Mouse (Mus musculus) heart, embryonic 14.5 days (tissue): ENCODE data around the gene Olfr1012. TPM values are rescaled to one million over a fixed set of nuclear protein-coding genes. Genes with fewer than 3 reads are reported as not detected.
"Not testable (repeated sequence)": the region's sequence is repeated elsewhere in the genome, so short reads cannot be mapped to it uniquely, and the experiment has no call there.

ENCODE experiments used
- ATAC-seq: fragments of 200-750 bp; cut with Nextera tagmentation; 2 replicates; pipeline ENCODE4 v1.8.0; 2017; ENCODE audit warnings: low read depth, moderate TSS enrichment; ENCODE audit not compliant: insufficient number of reproducible peaks, insufficient read depth, low FRiP score
- H3K27ac ChIP-seq, 2 experiments: fragments of 200-500 bp in 1 of 2; fragments of 300-500 bp in 1 of 2; sonication (generic) in 1 of 2; replicated peaks in 1 of 2; 2 replicates each; pipeline ENCODE4 v1.5.1; 2012 to 2014; ENCODE audit warnings: low read depth in 2 of 2, low read length in 2 of 2, control low read depth in 1 of 2, mild to moderate bottlenecking in 1 of 2, mixed read lengths in 1 of 2; ENCODE audit not compliant: control insufficient read depth in 1 of 2, insufficient read depth in 1 of 2
- H3K27me3 ChIP-seq: fragments of 300-500 bp; sonication (generic); 2 replicates; pipeline ENCODE4 v1.6.1; 2014; ENCODE audit warnings: mild to moderate bottlenecking, low read length, control low read depth; ENCODE audit not compliant: control insufficient read depth, insufficient read depth
- H3K36me3 ChIP-seq: fragments of 300-500 bp; sonication (generic); 2 replicates; pipeline ENCODE4 v1.6.1; 2014; ENCODE audit warnings: mild to moderate bottlenecking, control low read depth, low read length, mixed read lengths; ENCODE audit not compliant: control insufficient read depth, insufficient read depth
- H3K4me1 ChIP-seq, 2 experiments: fragments of 200-500 bp in 1 of 2; fragments of 300-500 bp in 1 of 2; sonication (generic) in 1 of 2; 2 replicates each; pipeline ENCODE4 v1.6.1; 2012 to 2014; ENCODE audit warnings: low read length in 2 of 2, control low read depth in 1 of 2, mixed read lengths in 1 of 2; ENCODE audit not compliant: control insufficient read depth in 2 of 2, insufficient read depth in 2 of 2
- H3K4me2 ChIP-seq: fragments of 300-500 bp; sonication (generic); 2 replicates; pipeline ENCODE4 v1.6.1; 2014; ENCODE audit warnings: mild to moderate bottlenecking, low read length
- H3K4me3 ChIP-seq, 2 experiments: fragments of 200-500 bp in 1 of 2; fragments of 300-500 bp in 1 of 2; sonication (generic) in 1 of 2; 2 replicates each; pipeline ENCODE4 v1.5.1; 2012 to 2014; ENCODE audit warnings: low read length in 2 of 2, mild to moderate bottlenecking in 2 of 2, control low read depth in 1 of 2, low read depth in 1 of 2, moderate library complexity in 1 of 2; ENCODE audit not compliant: control insufficient read depth in 1 of 2, insufficient read depth in 1 of 2
- H3K9ac ChIP-seq: fragments of 300-500 bp; sonication (generic); 2 replicates; pipeline ENCODE4 v1.6.1; 2014; ENCODE audit warnings: mild to moderate bottlenecking, low read length
- H3K9me3 ChIP-seq: fragments of 300-500 bp; sonication (generic); 2 replicates; pipeline ENCODE4 v1.6.1; 2016; ENCODE audit warnings: low read length, control low read depth; ENCODE audit not compliant: control insufficient read depth
- WGBS: fragments of 180-500 bp; shearing (Covaris S2); extraction: QIAGEN DNeasy Blood & Tissue Kit; methylation state at CpG from one replicate; pipeline ENCODE4 v1.1.7; 2014; 5-methylcytosine and 5-hydroxymethylcytosine counted together
- polyA plus RNA-seq: library from polyadenylated mRNA; unstranded; fragments of >200 nt; fragmentation: Nextera tagmentation; extraction: Ambion mirVana; gene quantifications from 2 replicates; pipeline ENCODE4 v1.2.1, GENCODE M21; 2014

Gene Olfr1012
- polyA plus RNA-seq, 1 experiment from 2014 or later: not detected

GRCm38 (mm10) chr2:85725793-85726192, 36.8 kb downstream of the Olfr1012 start:
- H3K36me3 ChIP-seq: no peaks in the 10 kb centered on the region
- no peaks in the 10 kb centered on the region for H3K4me1 ChIP-seq
- H3K4me3 ChIP-seq: no peak overlapping the region
- H3K9ac ChIP-seq: no peak overlapping the region
- H3K9me3 ChIP-seq: no peaks in the 10 kb centered on the region
- no peak overlapping the region for H3K27ac ChIP-seq
- 14% methylated on average over 3 of the region's 3 CpGs for WGBS
- no peak for ATAC-seq
- H3K27me3 ChIP-seq: no peaks in the 10 kb centered on the region
- 0 out of 2 replicates have a peak overlapping the region, but pooled peaks have one; percentile 16 for H3K4me2 ChIP-seq

DNA sequence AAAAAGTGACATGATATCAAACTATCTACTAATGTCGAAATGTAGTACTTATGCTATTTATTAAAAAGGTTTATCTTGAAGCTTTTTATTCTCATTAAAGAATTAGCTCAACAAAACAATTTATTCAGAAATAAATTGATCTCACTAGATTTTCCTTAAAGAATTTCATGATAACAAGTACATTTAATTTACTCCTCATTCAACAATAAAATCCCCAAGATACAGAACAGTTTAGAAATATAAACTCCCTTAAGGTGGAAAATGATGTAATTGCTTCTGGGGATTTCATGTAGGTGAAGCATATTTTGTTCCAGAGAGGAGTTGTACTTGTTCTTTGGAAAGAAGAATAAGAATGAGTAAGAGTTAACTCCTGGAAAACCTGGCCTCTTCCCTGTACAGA, 47.4 kb downstream of the Olfr1012 start, which contains the start of gene Olfr1009:
Gene Olfr1009 (plus strand): TSS at position 301 of the 400 bp plus-strand sequence.
- Histone ChIP-seq H3K4me2 (no peak within 1 kb of the TSS), H3K4me1 (no peaks in the 10 kb centered on the region), H3K36me3 (no peaks in the 10 kb centered on the region), H3K9me3 (no peaks in the 10 kb centered on the region; the same call in 1 of the 2 replicates), H3K27me3 (no peaks in the 10 kb centered on the region), H3K9ac (no peak within 1 kb of the TSS), H3K27ac (no peak within 1 kb of the TSS), H3K4me3 (no peak within 1 kb of the TSS)
- no peak for ATAC-seq
- WGBS: 67% methylated on average over 1 of the region's 1 CpGs

DNA sequence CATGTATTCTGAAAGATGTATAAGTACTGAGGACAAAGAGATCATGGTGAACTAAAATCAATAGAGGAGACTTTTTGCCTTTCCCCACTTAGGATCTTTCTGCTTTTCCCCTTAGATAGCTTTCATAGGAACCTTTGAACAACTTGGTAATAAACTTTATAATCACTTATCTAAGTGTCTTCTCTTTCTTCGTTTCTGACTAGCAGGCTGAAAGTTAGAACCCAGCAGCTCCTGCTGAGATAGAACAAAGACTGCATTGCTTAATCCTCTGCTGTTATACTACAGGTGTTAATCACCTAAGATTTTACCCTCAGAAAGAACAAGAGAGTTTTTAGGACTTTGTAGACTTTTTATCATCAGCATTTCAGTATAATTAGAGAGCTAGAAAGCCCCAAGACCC, 51.4 kb downstream of the Olfr1012 start:
- H3K4me3 ChIP-seq: no peak overlapping the region
- ATAC-seq: no peak
- no peak overlapping the region for H3K27ac ChIP-seq
- H3K9ac ChIP-seq: no peak overlapping the region
- no peaks in the 10 kb centered on the region for H3K4me1 ChIP-seq
- H3K36me3 ChIP-seq: no peaks in the 10 kb centered on the region
- H3K27me3 ChIP-seq: no peaks in the 10 kb centered on the region
- no peaks in the 10 kb centered on the region for H3K9me3 ChIP-seq
- WGBS: 24% methylated on average over 1 of the region's 1 CpGs
- no peak overlapping the region for H3K4me2 ChIP-seq

GRCm38 (mm10) chr2:85710680-85711079, 51.9 kb downstream of the Olfr1012 start:
- H3K27me3 ChIP-seq, ATAC-seq, H3K4me1 ChIP-seq, H3K9ac ChIP-seq, H3K4me2 ChIP-seq, H3K4me3 ChIP-seq, H3K36me3 ChIP-seq, H3K9me3 ChIP-seq, H3K27ac ChIP-seq: not testable (repeated sequence)
- 58% methylated on average over 2 of the region's 2 CpGs for WGBS

Other genes starting within 250 kb of the Olfr1012 start
- gene 4833423E24Rik, start 243.7 kb downstream of the Olfr1012 start, polyA plus RNA-seq: not detected in 2 replicates
- not detected in 2 replicates for gene Olfr996, start 183.6 kb downstream of the Olfr1012 start, polyA plus RNA-seq
- not detected in 2 replicates for gene Olfr998, start 173.8 kb downstream of the Olfr1012 start, polyA plus RNA-seq
- gene Olfr1000, start 150.9 kb downstream of the Olfr1012 start, polyA plus RNA-seq: not detected in 2 replicates
- gene Olfr1002, start 112.1 kb downstream of the Olfr1012 start, polyA plus RNA-seq: not detected in 2 replicates
- gene Olfr154, start 98.3 kb downstream of the Olfr1012 start, polyA plus RNA-seq: not detected in 2 replicates
- gene Olfr1006, start 84.0 kb downstream of the Olfr1012 start, polyA plus RNA-seq: not detected in 2 replicates
- not detected in 2 replicates for gene Olfr1008, start 73.3 kb downstream of the Olfr1012 start, polyA plus RNA-seq
- gene Olfr1009, start 47.3 kb downstream of the Olfr1012 start, polyA plus RNA-seq: not detected in 2 replicates
- gene Olfr1013, start 4.3 kb upstream of the Olfr1012 start, polyA plus RNA-seq: not detected in 2 replicates
- gene Olfr1014, start 9.9 kb upstream of the Olfr1012 start, polyA plus RNA-seq: not detected in 2 replicates
- not detected in 2 replicates for gene Olfr1015, start 19.3 kb upstream of the Olfr1012 start, polyA plus RNA-seq
- not detected in 2 replicates for gene Olfr1016, start 39.8 kb upstream of the Olfr1012 start, polyA plus RNA-seq
- not detected in 2 replicates for gene Olfr1018, start 55.7 kb upstream of the Olfr1012 start, polyA plus RNA-seq
- not detected in 2 replicates for gene Olfr1019, start 82.7 kb upstream of the Olfr1012 start, polyA plus RNA-seq
- not detected in 2 replicates for gene Olfr1020, start 84.3 kb upstream of the Olfr1012 start, polyA plus RNA-seq
- not detected in 2 replicates for gene Olfr1022, start 105.8 kb upstream of the Olfr1012 start, polyA plus RNA-seq
- gene Olfr1023, start 122.9 kb upstream of the Olfr1012 start, polyA plus RNA-seq: not detected in 2 replicates
- gene Olfr1024, start 142.3 kb upstream of the Olfr1012 start, polyA plus RNA-seq: not detected in 2 replicates
- not detected in 2 replicates for gene Olfr1025-ps1, start 152.4 kb upstream of the Olfr1012 start, polyA plus RNA-seq
- gene Olfr1026, start 158.8 kb upstream of the Olfr1012 start, polyA plus RNA-seq: not detected in 2 replicates
- gene Olfr1028, start 187.7 kb upstream of the Olfr1012 start, polyA plus RNA-seq: not detected in 2 replicates
- gene Olfr1029, start 211.1 kb upstream of the Olfr1012 start, polyA plus RNA-seq: not detected in 2 replicates
- gene Olfr1030, start 216.5 kb upstream of the Olfr1012 start, polyA plus RNA-seq: not detected in 2 replicates
- not detected in 2 replicates for gene Olfr1031, start 227.5 kb upstream of the Olfr1012 start, polyA plus RNA-seq
- not detected in 2 replicates for gene Olfr1032, start 242.8 kb upstream of the Olfr1012 start, polyA plus RNA-seq